Mouse (Mus musculus): ENCODE results near the gene Slc15a2.

Gene Slc15a2

DNA sequence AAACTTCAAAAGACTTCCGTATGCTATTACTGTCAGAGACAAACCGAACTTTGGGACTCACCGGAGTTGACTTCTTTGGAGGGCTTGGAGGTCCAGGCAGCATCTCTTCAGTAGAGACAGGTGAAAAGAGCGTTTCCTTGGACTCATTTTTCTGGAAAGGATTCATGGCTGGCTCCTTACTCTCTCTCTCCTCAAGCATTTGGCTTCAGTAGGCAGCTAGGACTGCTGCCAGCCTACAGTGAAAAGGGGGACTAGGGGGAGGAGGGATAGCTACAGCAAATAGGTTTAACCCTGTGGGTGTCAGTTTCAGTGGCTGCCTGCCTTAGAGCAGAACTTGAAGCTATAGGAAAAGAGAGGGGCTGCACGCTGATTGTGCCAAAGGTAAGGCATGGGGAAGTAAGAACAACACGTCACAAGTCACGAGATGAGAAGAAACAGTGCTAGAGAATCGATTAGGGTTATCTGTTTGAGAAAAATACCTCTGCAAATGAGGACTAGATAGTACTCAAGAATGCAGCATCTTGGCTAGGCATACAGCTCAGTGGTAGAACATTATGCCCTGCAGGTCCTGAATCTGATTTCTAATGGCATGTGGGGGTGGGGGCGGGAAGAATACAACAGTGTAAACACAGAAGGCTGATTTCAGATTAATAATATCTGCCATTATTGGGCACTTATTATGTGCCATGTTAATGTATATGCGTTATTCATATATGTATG, at the start of gene Slc15a2:
TSS of gene Slc15a2 (minus strand) at position 369 of the 720 bp plus-strand sequence.
- CTCF ChIA-PET: no interaction called here

DNA sequence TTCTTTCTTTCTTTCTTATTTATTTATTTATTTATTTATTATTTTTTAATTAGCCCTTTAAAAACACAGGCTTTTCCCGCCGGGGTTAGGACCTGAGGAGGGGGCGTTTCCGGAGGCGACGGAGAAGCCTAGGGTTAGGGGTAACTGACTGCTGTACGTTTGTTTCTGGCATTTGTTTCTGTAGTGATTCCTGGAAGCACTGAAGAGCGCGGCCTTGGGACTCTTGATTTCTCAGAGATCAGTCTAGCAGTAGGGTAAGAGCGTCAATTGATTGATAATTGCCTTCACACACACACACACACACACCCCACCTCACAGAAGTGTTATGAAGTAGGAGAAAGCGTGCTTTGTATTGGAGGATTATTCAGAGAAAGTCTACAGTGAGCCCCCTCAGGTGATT, 44.1 kb upstream of the Slc15a2 start:
- CTCF ChIA-PET: interaction anchor here (0.6 kb wide), 1 partner anchor 826 kb away, joined by 3 read pairs; no protein-coding TSS in a partner anchor

DNA sequence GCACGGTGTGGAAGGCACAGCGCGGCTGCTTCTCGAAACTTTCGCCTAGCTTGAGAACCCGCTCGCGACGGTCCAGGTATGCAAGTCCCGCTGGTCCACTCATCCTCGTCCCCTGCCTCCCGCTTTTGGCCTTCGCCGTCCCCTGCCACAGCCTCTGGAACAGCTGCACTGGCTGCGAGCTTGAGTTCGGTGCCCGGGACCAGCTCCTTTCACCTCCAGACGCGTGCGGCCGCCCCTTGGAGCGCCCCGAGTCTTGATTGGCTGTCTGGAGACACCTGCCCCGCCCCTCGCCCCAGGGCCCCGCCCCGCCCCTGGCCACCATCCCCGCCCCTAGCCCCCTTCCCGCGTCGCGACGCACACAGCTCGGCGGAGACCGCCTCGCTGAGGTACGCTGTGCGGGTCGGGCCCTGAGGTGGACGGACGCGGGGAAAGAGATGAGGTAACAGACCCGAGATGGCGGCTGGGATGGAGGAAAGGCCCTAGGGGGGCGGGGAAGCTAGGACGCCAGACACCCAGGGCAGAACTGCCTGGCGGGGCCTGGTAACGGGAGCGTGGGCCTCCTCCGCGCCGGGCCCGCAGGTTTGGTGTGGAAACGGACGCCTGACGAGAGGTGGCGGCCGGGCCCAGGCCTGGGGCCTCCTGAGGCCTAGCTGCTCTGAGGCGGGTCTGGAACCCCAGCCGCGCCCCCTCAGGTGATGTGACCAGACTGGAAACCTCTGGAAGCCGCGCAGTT, 43.5 kb upstream of the Slc15a2 start, which contains the start of gene Iqcb1:
TSS of gene Iqcb1 (plus strand) at position 332 of the 733 bp plus-strand sequence.
- CTCF ChIA-PET: interaction anchor here (0.6 kb wide), 1 partner anchor 826 kb away, joined by 3 read pairs; no protein-coding TSS in a partner anchor

DNA sequence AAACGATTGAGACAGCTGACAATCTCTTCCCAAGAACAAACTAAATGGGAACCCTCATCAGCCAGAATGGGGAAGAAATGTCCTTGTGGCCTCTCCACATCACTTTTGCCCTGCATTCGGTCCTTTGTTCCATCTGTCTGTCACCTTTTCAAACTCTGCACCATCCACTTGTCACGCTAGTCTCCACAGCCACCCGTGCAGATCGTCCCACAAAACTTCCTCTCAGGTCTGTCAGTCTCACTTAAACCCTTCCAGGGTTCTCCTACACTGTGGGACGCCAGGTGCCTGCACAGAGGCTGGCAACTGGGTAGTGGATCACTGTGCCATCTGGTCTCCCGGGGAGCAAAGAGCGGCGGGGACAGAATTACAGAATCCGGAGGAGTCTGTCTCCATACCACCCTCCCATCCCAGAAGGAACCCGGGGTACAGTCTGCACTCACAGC, 42.9 kb upstream of the Slc15a2 start:
- CTCF ChIA-PET: no interaction called here

DNA sequence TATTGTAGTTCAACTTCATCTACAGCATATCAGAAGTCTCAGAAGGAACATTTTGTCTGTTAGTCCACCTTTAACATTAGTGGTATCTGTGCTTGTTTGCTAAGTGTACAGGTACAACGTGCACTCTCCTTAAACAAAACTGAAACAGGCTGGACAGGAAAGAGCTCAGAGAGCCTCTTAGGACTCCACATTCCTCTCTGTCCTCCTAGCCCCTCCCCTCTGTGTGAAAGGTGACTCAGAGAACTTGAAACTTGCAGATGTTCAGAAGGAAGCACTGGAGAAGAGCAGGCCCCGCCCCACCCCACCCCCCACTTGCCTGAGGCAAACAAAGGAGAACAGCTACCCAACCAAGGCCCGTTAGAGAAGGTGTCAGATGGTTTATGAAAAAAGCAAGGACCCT, 36.7 kb upstream of the Slc15a2 start:
- CTCF ChIA-PET: interaction anchor here (0.7 kb wide), 1 partner anchor 196 kb away, joined by 5 read pairs; no protein-coding TSS in a partner anchor

DNA sequence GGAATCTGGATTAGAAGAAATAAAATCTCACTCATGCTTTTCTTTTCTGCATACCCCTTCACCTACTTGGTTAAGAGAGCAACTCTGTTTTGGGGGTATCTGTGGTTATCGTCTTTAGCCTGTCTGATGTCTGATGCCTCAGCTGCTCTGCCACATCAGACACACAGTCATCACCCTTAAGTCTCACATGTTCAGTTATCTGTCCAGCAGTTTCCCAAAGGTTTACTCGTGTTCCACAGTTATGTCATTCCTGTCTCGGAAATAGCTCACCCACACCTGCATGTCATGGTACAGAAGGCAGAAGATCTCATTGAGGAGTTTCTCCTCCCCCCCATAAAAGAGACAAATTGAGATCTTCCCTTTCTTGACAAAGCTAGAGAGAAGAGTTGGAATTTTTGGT, 36.0 kb upstream of the Slc15a2 start:
- CTCF ChIA-PET: no interaction called here

DNA sequence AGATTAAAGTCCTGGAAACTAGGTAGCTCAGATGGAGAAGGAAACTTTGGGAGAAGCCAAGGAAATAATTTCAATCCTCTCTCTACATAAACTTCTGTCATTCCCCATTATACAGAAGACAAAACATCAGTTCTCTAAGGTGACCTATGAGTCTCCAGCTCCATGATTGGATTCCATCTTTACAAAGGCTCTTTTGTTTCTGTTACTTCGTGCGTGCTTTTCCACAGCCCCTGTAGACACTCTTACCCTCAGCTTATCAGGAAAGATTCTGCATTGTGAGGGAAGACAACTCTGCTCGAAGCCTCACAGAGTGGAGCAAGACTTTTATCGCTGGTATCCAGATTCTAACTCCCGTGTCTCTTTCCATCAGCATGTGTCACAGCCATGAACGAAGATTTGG, 35.3 kb upstream of the Slc15a2 start:
- CTCF ChIA-PET: no interaction called here

DNA sequence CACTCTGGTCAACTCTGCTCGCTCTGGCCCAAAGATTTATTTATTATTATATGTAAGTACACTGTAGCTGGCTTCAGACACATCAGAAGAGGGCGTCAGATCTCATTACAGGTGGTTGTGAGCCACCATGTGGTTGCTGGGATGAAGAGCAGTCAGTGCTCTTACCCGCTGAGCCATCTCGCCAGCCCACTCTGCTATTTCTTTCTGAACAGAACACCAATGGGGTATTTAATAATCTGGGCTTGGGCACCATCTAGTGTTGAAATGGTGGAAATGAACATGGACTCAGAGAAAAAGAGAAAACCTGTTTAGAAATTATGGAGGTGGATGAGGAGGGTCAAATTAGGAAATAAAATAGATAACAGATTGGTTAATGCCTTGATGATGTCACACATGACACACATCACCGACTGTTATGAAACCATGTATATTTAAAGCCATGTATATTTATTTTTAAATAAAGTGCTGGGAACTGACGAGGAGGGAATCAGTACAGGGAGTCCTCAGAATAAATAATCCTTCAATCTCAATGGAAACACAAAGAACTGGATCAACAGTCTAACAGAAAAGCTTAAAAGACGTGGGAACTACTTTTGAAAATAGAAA, 32.7 kb upstream of the Slc15a2 start:
- CTCF ChIA-PET: interaction anchor here (0.6 kb wide), 1 partner anchor 161 kb away, joined by 3 read pairs; no protein-coding TSS in a partner anchor

DNA sequence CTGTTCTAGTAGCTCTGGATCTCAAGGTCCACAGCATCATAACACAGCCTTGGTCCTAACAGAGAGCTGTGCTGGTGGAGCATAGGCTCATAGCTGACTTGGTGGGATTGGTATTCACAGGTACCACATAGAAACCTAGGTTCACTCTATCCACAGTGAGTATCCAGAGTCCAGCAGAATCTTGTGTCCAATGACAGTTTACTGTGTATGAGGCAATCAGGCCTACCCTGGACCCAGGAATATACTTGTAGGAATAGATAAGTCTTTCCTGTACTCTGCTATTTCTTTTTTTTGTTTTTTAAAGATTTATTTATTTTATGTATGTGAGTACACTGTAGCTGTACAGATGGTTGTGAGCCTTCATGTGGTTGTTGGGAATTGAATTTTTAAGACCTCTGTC, 32.2 kb upstream of the Slc15a2 start:
- CTCF ChIA-PET: no interaction called here

DNA sequence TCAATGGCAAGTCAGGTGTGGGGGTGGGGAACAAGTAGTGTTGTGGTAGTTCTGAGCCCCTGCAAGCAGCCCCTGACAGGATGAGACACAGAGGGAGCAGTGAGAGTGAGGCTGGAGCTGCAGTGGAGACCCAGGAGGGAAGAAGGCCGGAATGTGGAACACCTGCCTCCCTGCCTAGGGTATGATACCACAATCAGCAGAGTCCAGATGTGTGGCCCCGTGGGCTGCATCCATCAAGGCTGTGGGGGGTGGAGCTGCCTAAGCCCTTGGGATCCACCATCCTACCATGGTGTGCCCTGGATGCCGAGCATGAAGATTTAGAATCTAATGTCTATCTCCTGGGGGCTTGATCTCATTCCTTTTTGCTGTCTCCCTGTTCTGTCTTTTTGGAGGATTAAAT, 28.9 kb upstream of the Slc15a2 start:
- CTCF ChIA-PET: no interaction called here

DNA sequence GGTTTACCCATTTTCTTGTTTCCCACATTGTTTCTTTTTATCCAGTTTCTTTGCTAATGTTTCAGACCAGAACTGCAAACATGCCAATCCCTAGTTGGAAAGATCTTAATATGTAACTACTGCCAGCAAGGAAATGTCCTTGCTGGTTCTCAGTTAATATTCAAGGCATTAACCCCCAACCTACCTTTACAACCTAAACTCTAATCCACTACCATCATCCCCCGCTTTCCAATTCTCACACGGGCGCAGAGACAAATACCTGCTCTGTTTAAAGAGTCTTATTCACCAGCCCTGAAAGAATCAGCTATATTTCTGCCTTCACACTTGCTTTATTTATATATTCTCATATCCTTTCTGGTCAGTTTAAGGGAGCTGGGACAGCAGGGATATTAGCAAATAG, 23.9 kb upstream of the Slc15a2 start:
- CTCF ChIA-PET: no interaction called here

DNA sequence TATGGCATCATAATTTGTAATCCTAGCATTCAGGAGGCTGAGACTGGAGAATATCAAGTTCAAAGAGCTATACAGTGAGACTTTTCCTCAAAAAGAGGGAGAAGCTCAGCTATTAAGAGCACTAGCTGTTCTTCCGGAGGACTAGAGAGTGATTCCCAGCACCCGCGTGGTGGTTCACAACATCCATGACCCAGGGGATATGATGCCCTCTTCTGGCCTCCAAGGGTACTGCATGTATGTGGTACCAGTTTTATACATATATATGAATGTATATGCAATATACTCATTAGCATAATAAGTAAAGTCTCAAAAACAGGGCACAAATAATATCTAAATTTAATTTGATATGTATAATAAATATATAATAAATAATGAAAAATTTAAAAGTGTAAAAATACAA, 17.6 kb upstream of the Slc15a2 start:
- CTCF ChIA-PET: interaction anchor here (0.8 to 1.1 kb wide), 2 partner anchors 9 to 10 kb away, joined by 3 read pairs; no protein-coding TSS in a partner anchor

DNA sequence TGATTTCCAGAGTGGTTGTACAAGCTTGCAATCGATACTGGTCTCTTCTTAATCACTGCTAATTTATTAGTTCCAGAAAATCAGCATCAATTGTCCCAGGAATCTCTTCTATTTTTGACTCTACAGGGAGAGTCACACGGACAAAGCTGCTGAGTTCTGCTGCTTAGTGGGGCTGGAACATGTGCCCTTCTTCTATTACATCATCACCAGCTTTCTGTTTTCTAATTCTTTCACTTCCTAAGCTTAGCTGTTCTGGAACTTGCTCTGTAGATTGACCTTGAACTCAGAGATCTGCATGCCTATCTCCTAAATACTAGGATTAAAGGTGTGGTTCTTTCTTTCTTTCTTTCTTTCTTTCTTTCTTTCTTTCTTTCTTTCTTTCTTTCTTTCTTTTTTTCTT, 13.6 kb upstream of the Slc15a2 start:
- CTCF ChIA-PET: interaction anchor here (0.7 kb wide), 1 partner anchor 120 kb away, joined by 6 read pairs; no protein-coding TSS in a partner anchor

DNA sequence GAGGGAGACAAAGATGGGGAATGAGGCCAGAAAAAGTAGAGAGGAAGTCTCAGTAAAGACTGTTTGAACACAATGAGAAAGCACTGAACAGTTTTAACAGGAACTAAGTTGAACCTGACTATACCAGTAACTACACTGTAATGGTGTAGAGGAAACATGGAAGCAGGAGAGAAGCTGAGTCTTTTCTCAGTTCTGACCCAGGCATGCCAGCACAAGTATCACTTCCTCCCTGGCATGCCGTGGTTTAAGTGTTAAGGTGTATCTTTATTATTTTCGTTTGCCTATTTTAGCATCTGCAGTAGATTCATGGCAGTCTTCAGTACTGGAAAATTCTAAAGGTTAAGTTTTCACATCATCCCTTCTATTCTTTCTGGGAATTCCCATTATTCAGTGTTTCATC, 10.2 kb upstream of the Slc15a2 start:
- CTCF ChIA-PET: no interaction called here

DNA sequence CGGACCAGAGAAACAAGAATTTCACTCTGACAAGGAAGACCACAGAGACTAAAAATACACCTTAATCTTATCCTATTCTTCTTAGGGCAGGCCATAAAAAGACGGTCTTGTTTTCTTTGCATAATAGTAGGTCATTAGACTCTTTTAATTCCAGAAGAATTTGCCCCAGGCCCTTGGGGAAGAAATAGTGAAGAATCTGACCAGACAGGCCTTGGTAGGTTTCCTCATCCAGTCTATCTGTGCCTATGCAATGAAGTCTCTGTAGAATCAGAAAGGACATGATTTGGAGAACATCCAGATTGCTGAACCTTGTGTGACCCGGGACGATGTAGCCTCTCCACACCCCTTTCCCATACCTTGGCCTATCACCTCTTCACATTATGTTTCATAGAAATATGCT, 5.4 kb upstream of the Slc15a2 start:
- CTCF ChIA-PET: no interaction called here

DNA sequence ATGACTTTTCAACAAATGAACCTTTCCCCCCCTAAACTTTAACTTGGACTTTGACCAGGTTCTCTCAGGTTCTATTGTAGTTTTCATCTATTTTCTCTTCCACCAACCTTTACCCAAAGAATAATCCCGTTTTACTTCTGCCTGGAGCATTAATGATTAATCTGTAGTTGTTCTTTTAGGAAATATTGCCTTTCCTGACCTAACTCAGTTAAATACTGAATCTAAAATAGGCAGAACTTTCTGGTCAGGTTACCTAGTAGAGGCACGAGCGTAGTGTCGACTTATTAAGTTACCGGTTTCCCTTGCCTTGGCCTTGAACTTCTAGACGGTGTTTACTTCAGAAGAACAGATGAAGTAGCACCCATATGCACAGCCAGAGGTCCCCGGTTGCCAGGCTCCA, 1.7 kb upstream of the Slc15a2 start:
- CTCF ChIA-PET: no interaction called here

DNA sequence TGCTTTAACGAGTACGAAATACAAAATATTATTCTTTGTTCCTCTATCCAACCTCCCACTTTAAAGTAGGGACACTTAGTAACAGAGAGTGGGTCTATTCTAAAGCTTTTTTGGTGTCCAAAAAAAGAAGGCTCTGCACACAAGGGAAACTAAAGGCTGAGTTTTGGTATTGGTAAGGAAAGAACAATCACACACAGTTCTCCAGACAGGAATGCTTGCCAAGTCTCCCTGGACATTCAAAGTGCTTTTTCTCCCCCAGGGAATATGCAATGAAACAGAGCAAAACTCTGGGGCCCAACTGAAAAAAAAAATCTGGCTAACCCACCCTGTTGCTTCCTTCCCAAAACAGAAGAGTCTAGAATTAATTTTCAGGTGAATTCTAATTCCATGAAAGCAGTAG, 616 bp downstream of the Slc15a2 start:
- CTCF ChIA-PET: no interaction called here

DNA sequence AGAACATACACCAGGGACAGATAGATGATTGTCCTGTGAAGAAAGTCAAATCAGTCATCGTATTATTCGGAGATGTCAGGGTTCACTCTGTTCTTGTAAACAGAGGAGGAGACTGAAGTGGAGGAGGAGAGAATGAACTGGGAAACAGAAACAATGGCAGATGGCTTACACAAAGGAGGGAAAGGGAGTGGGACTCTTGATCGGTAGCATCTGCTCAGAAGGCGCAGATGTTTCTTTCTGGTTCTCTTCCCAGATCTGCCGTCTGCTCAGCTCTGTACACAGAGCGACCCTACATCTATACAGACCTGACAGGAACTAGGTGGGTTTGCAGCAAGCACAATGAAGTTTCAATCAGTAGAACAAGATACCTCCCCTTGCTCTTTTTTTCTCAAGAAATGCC, 9.1 kb downstream of the Slc15a2 start:
- CTCF ChIA-PET: no interaction called here

DNA sequence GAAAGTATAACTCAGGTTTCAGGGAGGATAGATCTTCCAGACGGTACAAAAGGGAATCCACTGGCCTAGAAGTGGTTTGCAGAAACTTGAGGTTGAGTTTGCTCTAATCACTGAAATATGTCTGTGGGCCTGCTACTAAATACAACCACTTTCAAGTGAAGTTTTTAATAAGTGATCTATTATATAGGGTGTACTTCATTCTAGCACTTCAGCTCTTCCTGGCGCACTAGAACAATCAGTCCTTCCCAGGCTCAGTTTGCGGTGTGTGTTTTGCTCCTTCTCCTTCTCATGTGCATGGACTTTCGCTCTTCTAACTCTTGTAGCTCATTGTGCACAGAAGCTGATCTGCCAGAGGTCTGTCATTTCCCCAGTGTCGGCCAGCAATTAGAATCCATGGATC, 11.8 kb downstream of the Slc15a2 start:
- CTCF ChIA-PET: no interaction called here

DNA sequence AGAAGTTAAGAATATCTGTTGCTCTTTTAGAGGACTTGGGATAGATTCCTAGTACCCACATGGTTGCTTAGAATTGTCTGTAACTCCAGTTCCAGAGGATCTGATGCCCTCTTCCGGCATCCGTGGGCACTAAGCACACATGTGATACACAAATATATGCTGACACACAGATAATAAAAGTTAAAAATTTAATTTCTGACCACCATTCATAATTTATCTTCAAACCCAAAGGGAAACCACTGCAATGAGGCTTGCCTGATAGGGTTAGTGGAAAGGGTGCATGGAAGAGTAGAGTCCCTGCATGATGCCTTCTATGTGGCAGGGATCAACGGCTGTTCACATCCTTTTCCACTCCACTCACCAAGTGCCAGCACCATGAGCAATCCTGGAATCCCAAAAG, 13.1 kb downstream of the Slc15a2 start:
- CTCF ChIA-PET: no interaction called here

DNA sequence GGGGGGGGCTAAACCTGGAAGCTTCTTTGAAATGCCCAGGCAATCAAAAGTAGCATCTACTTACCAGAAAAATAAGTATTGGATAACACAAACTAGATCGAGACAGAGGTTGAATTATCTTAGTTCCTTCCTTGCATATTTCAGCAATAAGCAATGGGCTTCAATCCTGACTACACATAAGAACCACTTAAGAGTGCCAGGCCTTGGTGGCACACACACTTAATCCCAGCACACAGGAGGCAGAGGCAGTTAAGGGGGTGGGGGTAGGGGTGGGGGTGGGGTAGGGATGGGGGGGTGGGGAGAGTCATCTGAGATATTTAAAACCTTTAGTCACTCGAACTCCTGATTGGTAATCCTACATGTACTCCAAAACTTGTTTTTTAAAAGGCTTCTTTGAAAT, 13.5 kb downstream of the Slc15a2 start:
- CTCF ChIA-PET: no interaction called here

DNA sequence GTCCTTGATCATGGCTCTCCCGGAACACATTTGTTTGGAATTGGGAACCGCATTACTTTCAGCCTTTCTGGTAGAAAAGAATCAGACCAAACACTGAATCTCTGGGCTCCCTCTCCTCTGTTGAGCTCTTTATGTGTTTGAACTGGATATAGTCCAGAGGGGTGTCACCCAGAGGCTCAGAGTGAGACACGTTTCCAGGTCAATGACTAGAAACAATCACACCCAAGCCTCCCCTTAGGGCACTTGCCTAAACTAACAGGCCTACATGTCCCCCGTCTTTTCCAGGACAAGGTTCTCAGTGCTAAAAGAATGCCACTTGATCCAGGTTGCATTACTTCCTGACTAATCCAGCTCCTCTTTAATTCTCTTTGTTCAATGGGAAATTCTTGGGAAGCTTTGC, 13.9 kb downstream of the Slc15a2 start:
- CTCF ChIA-PET: no interaction called here

Measured in spleen, embryonic (tissue).